Mouse (Mus musculus) natural killer cell, adult 2 months (primary cell): ENCODE results near the gene Tmod4.
"Not testable (repeated sequence)": the region's sequence is repeated elsewhere in the genome, so short reads cannot be mapped to it uniquely, and the experiment has no call there.

ENCODE experiments used
- DNase-seq, 2 experiments: peaks; one replicate each; pipeline ENCODE4 v3.0.0; 2022; ENCODE audit warnings: low spot score in 2 of 2

Gene Tmod4

GRCm38 (mm10) chr3:95124246-95124645 lies at the start of gene Tmod4:
Tmod4 (plus strand) TSS chr3:95124476.
- DNase-seq: no peak

DNA sequence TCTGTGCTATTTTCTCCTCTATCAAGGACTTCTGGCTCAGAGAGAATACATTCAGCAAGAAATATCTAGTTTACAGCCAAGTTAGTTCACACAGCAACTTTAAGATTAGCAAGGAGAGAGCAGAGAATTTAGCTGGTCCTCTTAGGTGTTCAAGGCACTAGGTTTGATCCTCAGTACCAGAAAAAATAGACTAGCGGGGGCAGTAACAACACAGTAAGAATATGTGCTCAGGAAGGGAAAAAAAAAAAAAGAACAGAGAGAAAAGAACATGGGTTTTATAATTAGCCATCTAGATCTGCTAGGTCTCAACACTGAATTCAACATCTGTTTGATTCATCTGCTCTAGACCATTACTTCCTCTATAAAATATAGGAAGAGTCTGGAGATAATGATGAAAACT lies 36.2 kb upstream of the Tmod4 start:
- DNase-seq: no peak

- no peak for DNase-seq
These were observed 23.4 kb upstream of the Tmod4 start for GRCm38 (mm10) chr3:95100854-95101253.

- DNase-seq: no peak
These were observed 19.2 kb upstream of the Tmod4 start for GRCm38 (mm10) chr3:95105121-95105520.

DNA sequence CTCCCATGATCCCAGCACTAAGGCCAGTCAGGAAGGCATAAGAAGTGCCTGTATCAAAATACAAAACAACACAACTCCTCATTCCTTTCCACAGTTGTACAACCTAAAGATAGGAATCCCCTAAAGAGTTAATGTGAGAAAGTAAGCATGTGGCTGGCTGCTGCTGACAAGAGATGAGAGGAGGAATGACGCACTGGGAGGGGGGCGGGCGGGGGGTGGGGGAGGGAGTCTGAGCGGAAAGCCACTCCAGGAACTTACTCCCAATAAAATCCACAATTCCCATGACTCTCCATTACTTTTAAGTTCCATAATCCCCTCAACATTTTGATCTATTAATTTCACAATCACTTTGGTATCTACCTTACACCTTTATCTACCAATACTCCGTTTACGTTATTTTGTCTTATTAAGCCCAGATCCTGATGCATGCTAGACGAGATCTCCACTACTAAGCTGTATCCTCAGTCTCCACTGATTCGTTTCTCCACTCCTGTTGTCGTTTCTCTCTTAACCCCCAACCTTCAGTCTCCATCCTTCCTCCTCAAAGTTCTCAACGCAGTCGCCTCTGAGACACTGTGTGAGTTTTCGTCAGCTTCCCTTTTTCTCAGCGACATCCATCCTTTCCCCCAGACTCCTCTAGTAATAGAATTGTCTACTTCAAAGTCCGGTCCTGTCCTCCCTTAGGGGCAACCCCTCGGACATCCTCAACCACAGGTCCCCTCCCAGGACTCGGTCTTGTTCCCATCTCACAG lies 18.5 kb upstream of the Tmod4 start:
- no peak for DNase-seq

DNA sequence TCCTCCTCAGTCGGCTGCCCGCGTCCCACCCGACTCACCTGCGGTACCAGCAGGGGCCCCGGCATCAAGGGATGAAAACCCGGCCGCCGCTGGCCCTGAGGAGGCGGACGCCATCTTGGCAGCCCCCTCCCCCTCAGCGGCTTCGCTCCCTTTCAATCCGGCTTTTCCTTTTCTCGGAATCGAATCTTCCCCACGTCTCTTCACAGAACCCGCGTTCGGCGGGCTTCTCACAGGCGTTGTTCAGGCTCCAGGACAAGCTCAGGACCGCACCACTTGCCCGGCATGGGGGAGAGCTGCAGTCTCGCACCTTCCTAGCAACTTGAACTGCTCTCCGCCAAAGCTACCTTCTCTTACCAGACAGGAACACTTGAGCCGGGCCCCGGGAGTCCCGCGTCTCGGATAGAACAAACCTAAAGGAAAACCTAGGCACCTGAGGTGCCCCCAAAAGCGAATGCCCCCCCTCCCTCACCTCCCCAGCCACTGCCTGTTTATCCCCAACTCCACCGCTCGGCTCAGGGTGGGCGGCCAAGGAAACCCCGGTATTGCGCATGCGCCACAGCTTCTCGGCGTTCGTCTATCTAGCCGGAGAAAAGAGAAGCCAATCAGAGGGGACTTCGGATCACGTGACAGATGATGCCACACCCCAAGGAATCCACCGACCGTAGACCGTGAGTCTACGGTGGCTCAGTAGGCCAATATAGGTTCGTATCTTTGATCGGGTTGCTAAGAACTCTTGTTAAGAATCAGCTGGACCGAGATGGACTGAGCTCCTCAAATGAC lies 17.7 kb upstream of the Tmod4 start, which contains the start of gene Pip5k1a:
Gene Pip5k1a, minus strand, starts transcription at position 593 of the 780 bp plus-strand sequence.
- peak; percentile 95 to 96 for DNase-seq

GRCm38 (mm10) chr3:95107308-95107707 lies 17.0 kb upstream of the Tmod4 start:
- not testable (repeated sequence) for DNase-seq

GRCm38 (mm10) chr3:95107898-95108297 lies 16.4 kb upstream of the Tmod4 start:
- no peak for DNase-seq

- peak; percentile 83 to 87 for DNase-seq
These were observed 13.2 kb upstream of the Tmod4 start, which contains the start of gene Vps72 for GRCm38 (mm10) chr3:95110911-95111726. Vps72 (plus strand) TSS chr3:95111022.

GRCm38 (mm10) chr3:95112760-95113159 lies 11.5 kb upstream of the Tmod4 start:
- no peak for DNase-seq

GRCm38 (mm10) chr3:95117751-95118150 lies 6.5 kb upstream of the Tmod4 start:
- DNase-seq: no peak

DNA sequence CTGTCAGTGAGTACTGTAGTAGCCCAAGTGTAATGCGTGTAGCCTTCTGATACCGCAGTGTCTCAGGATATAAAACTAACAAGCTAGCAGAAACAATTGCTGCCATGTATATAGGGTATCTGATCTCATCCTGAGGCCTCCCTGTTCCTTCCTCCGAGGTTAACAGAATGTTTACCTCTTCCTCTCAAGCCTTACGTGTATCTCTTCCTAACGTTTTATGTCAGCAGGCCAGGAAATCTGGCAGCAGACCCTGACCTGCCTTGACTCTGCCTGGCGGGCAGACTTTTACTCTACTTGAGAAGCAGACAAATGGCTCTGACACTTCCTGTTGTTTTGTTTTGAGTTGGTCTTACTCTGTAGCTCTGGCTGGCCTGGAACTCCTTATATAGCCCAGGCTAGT lies 2.7 kb upstream of the Tmod4 start:
- no peak for DNase-seq

DNA sequence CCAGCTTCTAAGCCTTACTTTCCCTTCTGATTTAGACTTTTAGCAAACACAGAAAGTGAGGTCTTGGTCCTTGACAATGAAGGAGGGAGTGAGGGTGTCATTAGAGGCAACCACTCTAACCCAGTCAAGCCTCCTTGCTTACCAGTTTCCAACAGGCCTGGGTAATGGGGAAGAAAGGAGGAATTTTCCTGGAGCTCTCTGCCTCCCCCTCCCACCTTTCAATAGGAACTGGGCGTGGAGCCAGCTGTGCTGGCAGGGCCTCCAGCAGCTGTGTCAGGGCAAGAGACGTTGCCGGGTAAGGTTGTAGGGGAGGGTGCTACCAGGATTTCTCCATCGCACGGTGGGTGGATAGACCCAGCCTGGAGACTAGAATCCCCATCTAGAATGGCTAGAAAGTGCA lies 696 bp downstream of the Tmod4 start:
- no peak for DNase-seq

DNA sequence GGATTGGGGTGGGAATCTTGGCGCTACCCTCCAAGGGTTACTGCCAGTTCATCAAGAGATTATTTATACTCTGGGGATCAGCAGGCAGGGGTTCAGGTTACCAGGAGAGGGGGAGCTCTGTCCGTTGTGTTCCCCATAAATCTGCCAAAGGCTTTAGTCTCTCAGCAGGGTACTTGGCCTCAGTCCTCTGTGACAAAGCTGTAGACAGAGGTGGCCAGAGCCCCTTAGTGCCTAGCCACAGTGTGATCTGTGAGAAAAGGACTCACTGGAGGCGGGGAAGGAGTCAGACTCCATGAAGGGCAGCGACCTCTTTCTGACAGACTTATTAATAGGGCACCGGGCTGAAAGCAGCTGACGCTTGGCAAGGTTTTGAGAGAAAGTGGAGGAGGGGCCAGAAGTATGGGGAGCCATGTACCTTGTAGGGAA lies 5.0 kb downstream of the Tmod4 start:
- DNase-seq: no peak

DNA sequence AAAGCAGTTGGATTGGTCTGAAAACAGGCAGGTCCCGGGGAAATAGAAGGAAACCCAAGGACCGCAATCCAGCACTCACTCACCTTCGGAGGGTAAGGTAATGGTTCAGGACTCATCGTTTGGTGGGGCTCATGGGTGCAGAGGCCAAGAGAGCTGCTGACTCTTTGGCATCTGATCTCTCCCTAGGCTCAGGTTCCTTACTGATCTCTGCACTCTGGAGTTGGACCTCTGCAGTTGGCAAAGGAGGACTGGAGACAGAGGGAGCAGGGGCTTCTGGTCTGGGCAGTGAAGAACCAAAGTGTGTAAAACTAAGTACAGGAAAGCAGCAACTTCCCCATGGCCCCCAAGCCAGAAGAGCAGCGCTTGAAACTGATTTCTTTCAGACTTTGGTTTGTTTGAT lies 5.8 kb downstream of the Tmod4 start:
- no peak for DNase-seq

- not testable (repeated sequence) for DNase-seq
These were observed 8.1 kb downstream of the Tmod4 start for GRCm38 (mm10) chr3:95132389-95132788.

- DNase-seq: no peak
These were observed 8.9 kb downstream of the Tmod4 start for GRCm38 (mm10) chr3:95133176-95133575.

DNA sequence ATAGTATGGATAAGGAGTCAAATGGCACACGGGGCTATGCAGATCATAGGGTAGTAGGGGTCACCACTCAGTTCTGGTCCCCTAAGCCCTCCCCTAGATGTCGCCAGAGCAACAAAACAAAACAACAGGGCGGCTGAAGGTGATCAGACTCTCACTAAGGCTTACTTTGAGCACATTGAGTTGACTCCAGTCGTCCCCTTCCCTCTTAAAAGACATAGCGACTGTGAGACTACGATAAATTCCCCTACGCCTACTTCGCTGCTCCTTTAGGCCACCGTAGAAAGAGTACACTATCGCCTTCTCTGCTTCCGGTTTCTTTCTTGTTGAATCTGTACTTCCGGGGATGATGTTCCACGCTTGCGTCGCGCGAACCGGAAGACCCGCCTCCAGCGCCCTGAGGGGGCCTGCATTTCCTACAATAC lies 9.4 kb downstream of the Tmod4 start, which contains the start of the genes Scnm1 and Lysmd1:
Gene Scnm1, minus strand, starts transcription at position 332 of the 422 bp plus-strand sequence.
Gene Lysmd1, plus strand, starts transcription at position 409 of the 422 bp plus-strand sequence.
- DNase-seq: peak; percentile 87 to 91

DNA sequence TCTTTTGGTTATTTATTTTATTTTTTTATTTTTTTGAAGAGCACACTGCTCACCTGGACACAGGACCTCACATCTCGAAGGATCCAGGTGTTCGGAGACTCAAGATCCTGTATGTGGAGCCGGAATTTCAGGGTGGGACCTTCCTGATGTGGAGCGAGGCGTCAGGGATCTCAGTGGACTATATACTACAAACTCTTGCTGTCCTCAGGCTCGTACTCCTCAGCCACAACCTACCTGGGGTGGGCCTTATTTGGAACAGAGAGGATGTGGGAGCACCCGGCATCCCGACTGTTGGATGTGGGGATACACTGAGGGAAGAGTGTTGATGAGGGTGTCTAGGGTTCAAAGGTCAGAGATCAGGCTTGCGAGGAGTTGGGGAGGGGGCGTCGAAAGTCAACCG lies 9.9 kb downstream of the Tmod4 start:
- not testable (repeated sequence) for DNase-seq

GRCm38 (mm10) chr3:95135023-95135422 lies 10.7 kb downstream of the Tmod4 start:
- peak in 1 of 2 experiments; percentile 16 for DNase-seq

DNA sequence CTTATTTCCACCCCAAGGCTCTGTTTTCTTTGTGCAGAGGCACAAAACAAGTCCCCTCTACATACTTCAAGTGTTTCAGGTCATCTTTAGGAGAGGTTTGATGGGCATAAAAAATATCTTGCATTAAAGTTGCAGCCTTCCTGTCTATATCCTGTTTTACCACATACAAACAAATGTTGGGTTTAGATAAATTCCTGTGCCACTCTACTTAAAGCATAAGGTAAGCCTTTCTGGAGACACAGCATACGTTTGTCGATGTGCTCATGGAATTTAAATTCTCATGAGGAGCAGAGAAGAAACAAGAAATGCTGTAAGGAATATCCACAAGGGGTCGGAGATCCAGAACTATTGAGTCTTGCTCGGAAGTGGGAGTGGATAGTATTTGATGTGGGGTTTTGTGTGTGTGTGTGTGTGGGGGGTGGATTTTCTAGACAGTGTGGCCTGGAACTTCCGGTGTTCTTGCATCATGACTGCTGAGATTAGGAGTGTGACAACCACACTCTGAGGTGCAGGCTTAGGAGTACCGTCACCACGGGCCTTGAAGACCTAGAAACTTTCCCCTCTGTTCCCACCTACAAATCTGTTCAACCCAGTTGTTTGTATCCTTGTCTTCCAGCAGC lies 11.3 kb downstream of the Tmod4 start:
- DNase-seq: peak; percentile 74 to 78
